Mouse (Mus musculus) spleen, postnatal 4 days (tissue): ENCODE data around the gene Gm11232.

Experiments
- DNase-seq, 2 experiments: peaks; one replicate each; pipeline ENCODE4 v3.0.0; 2022; ENCODE audit warnings: low spot score in 2 of 2

Gene Gm11232

DNA sequence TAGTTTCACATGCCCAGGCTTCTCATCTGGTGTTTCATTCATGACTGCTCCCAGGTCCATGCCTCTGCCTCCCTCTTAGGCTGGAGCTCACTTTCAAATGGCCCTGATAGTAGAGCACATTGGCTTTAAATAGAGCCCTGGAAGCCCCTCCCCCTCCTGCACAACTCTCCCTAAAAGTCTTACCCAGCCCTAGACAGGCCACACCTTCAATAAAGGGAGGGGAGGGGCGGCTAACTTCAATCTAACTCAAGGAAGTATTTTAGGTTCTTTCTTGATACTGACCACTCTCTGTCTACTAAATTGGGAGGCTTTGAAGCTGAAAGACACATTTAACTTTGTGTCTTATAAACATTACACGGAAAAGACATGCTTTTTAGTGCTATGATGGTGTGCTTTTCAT is at the start of gene Gm11232:
Gm11232 (minus strand) TSS at position 101 of the 400 bp plus-strand sequence.
- no peak for DNase-seq

DNA sequence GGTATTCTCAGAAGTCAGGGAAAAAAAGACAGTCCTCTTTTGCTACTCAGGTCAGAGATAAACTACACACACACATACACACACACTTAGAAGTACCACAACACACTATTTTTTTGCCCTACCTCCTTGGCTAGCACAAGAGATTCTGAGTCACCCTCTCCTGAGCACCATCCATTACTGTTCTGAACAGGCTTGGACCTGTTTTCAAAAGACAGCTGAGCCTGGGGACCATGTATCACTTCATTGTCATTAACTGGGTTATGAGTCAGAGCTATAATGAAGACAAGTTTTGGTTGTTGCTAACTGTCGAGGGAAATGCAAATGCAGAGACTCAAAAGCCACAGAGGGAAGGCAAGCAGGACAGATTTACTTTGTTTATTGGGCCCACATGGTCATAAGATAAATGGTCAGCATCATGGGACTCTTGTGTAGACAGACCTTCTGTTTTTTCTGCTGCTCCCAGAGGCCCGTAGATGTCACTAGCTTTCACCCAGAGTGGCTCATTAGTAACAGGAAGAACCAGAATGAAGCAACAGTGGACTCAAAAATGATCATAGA is 48.3 kb upstream of the Gm11232 start:
- DNase-seq: no peak

DNA sequence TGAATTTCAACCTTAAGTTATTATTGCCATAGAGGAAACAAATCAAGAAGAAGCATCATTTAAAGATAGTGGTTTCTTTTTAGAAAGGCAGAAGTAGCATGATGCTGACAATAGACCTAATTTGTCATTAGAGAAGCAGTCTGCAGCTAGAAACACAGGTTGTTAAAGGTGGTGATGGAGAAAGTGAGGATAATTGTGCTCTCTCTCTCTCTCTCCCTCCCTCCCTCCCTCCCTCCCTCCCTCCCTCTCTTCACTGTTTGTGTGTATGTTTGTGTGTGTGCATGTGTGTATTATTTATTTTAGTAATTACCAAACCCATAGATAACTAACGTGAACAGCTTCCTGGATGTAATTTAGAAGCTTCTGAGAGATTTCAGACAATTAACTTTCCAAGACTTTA is 7.8 kb upstream of the Gm11232 start:
- no peak for DNase-seq

DNA sequence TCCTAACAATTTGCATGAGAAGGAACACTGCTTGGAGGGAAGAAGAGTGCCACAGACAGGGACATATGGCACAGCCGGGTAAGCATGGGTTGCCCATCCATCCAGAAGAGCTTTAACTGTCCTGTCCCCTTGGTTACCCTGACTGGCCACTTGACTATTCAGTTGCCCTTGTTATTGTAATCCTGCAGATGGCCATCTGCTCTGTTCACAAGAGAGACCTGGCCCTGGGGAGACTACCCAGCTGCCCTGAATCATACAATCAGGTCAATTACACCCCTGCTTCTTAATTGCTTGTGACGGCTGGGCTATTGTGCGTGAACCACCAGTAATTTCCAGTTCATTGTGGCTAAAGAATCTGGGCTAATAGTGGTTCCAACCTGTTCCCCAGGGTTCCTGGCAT is 7.3 kb upstream of the Gm11232 start:
- no peak for DNase-seq

DNA sequence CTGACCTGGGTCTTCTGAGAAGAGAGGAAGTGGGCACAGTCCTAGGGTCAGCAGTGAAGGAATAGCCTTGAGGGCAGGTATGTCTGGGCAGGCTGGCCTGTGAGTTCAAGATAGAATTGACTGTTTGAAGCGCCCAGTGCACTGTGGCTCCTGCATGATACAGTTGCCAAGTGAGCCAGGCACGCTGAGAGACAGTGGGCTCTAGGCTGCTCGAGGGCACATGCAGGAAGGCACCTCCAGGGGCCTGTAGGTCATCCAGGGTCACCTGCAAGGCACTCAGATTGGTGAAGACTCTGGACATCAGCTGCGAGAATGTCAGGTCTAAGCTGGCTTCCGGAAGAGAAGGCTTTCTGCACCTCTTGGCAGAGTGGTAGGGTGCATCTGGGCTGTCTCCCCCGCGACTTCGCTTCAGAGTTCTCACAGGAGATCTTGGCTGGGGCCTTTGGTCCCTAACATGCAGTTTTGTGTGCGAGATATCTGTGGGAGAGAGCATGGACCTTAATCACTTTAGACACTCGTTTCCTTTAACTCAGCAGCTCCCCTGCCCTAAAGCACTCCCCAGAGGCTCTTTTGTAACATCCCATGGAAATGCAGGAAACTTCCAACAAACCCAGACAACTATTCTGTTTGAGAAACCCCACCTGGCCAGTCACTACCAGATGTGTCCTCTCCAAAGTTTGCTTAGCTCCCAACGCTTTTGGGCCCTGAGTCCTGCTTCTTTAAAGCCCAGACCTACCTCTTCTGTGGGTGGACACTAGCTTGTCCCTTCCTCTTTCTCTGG is 1.1 kb downstream of the Gm11232 start:
- peak in 1 of 2 experiments; percentile 51 for DNase-seq

DNA sequence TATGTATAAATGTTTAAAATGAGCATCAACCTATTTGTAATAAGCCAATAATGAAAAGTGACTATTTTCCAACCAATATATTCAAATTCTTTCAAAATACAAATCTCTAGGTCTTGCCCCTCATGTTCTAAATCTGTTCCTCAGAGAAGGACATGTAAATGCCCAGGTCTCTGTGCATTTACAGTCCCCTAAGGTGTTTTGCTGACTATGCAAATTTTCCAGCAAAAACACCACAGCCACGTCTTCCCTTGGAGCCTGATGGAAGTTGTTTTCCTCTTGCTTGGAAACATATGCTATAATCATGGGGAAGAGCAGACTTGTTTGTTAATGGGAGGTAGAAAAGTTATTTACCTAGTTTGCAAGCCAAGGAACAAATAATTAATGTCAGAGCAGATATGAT is 12.0 kb downstream of the Gm11232 start:
- no peak for DNase-seq

DNA sequence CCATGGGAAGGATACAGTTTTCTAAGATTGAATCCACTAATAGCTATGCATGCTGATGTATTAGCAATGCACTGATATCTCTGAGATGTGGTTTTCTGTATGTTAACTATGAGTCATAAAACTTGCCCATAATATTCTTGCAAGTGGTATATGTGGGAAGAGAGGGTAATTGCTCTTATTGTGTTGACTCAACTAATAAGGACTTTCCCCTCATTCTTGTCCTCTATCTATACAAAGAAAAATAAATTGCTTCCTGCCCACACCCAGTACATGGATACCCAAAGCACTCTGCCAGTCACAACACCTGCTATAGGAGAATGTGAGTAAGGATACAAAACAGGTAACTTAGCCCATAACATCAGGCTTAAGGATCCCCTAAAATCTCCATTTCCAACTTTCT is 21.2 kb downstream of the Gm11232 start:
- no peak for DNase-seq

DNA sequence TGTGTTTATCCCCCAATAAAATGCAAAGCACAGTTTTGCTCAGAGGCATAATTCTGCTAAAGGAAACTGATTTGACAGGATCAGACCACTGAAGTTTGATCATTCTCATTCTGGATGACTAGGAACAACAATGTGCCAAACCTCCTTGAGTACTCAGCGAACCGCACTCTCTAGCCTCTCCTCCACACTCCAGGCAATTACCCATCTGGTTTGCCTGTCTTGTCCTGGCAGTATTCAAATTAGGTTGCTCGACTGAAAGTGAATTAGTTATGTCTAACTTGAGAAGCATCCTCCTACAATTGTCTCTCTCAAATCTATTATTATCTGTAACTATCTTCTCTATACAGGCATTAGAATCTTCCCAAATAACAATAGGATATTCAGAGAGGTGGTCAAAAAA is 22.5 kb downstream of the Gm11232 start:
- DNase-seq: no peak

DNA sequence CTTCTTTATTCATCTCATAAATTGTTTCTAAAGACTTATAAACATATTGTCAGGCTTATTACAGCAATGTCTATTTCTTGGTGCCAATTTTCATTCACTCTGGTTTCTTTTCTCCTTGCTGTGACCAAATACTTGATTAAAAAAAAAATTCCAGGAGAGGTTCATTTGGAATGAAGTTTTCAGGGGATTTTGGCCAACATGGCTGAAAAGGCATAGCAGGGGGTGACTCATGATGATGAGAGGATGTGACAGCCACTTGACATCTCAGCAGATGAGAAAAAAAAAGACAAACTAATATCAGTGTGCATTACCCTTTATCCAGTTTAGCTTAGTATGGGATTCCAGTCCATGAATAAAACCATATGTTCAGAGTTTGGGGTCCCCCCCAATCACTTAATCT is 28.4 kb downstream of the Gm11232 start:
- DNase-seq: no peak

DNA sequence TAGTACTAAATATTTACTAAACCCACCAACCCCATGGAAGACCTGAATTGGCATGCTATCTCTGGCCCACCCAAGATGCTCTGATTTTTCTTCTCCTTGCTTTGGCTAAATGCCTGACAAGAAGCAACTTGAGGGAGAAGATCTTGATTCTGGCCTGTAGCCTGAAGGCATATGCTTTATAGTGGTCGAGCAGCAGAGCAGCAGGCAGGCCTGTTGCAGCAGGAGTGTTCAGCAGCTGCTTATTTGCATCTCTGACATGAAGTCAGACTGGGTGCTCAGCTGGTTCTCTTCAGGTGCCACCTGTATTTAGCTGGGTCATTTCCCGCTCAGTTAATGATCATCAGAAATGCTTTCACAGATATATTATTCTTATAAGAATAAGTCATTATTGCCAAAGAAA is 30.2 kb downstream of the Gm11232 start:
- DNase-seq: no peak

DNA sequence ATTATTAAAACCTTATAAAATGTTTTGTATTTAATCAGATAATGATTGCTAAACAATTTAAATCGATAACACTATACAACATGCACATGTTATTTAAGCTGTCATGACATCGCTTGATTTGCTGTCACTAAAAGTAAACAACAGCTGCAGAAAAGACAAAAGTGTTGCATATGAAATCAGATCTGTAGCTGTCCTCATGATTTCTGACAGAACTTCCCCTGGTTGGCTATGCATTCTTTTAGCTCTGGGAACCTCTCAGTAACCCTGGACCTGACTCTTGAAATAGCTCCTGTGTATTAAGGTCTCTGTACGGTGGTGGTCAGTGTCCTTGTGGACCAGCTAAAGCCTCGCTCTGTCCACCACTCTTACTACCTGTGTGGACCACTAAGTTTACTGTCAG is 30.7 kb downstream of the Gm11232 start:
- no peak for DNase-seq

DNA sequence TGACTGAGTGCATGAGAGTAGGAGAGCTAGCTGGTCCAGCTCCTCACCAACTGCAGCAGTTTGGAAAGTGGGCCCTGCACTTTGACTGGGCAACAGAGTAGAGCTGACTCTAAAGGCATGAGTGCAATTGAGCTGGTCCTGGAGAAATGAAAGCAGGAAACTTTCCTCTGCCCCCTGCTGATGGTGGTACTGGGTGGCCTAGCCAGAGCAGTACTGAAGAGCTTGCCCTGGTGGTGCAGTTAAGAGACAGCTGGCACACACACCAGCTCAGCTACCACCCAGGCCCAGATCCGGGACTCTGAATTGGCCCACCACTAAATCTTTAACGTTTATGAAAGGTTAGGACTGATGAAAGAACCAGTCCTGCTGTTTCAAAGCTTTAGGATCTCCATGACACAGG is 31.9 kb downstream of the Gm11232 start:
- DNase-seq: no peak
